Mouse (Mus musculus): ENCODE data around the gene Ikzf1.
A peak's percentile ranks its signal among the peaks of the same experiment; 100 is the strongest.

Ikzf1 gene

DNA sequence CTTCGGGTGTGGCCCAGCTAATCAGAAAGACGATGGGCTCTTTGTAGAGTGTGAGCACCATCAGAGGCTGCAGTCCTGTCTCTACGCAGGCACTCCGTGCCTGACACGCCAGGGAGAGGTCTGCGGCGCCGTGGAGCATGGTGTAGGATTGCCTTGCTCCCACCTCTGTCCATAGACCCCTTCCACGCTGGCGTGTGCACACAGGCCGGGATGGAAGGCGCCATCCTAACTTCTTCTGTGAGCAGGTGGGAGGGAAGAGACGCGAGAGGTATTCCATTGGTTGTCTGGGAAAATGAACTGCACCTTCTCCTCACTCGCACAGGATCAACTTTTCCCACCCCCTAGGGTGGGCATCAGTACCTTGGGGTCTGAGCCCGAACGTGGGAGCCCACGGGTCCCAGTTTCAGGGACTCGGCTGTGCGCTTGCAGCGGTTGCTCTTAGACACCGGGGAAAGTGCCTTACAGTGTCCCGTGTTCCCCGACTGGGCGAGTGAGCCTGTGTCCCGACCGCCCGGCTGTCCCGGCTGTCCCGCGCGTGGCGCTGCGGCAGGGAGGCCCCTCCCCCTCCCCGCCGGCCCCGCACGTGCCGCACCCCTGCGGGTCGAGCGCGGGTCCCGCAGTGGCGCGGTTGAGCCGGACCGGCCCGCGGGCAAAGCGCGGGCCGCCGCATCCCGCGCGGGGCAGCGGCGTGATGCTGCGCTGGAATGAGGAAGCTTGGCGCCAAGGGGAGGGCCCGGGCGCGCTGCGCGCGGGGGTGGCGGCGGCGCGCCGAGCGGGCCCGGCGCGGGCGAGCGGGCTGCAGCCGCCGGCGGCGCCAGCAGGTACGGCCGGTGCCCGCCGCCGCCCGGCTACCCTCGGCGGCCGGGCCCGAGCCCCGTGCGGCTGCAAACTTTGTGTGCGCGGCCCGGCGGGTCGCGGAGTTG is at the start of gene Ikzf1:
Gene Ikzf1 (plus strand): TSS at position 74 of the 923 bp plus-strand sequence.
- peak; percentile 91 for DNase-seq

- peak; percentile 56 for DNase-seq
These were observed 40.5 kb upstream of the Ikzf1 start for GRCm38 (mm10) chr11:11644303-11644702.

GRCm38 (mm10) chr11:11656388-11656787 is 28.4 kb upstream of the Ikzf1 start:
- no peak for DNase-seq

GRCm38 (mm10) chr11:11656995-11657530 is 27.7 kb upstream of the Ikzf1 start:
- no peak for DNase-seq

GRCm38 (mm10) chr11:11657634-11658033 is 27.2 kb upstream of the Ikzf1 start:
- DNase-seq = no peak

DNA sequence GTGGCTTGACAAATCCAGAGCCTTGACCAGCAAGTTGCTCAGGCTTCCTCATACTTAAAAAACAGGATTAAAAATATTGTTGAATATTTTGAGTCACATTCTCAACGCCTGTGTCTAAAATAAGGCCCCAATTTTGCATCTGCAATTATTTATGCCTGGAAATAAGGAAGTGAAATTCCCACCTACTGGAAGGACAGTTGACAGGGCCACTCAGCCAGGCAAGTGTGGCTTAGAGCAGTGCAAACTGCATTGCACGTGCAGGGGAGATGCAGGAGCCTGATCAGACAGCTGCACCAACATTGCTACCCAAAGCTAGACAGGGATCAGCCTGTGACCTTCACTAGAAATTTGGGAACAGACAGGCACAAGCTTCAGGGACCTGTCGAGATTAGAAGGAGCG is 26.0 kb upstream of the Ikzf1 start:
- no peak for DNase-seq

- DNase-seq = no peak
These were observed 24.2 kb upstream of the Ikzf1 start for GRCm38 (mm10) chr11:11660651-11661050.

DNA sequence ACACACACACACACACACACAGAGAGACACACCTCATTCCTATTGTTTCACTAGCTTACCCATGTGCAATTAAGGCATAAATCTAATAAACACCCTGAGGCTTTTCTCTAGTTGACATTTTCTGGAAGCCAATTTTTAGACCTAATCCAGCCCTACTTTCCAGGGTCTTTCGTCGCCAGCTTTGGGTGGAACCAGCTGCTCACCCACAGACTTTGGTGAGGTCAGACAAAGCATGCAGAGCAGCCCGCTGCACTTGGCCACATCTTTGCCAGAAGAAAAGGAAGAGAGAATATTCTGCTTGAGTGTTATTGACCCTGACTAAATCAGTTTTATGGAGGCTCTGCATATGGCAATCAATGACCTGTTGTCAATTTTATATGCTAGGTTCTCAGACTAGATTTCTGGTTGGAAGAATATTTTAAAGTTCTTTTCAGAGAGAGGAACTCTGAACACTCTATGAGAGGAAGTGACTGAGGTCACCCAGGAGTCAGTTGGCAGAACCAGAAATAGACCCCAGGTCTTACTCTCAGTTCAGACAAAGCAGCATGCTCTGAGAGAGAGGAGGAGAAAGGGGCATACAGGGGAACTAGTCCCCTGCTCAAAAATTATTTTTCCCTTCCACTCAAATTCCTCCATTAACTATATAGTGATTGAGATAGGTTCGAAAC is 17.4 kb upstream of the Ikzf1 start:
- DNase-seq = no peak

DNA sequence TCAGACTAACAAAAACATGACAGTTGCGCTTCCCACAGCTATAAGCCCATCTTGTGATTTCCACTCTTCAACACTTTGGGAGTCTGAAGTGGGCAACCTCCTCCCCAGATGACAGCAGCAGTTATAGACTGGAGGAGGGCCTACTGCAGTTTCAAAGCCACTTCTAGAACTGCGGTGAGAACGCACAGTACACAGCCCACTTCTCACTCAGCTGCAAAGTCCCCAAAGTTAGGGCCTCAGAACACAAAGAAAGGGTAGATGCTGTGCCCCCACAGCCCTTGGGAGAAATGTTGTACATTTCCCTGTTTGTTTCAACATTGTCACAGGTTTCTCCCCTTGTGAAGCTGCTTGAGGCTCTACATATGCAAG is 16.9 kb upstream of the Ikzf1 start:
- DNase-seq = no peak

DNA sequence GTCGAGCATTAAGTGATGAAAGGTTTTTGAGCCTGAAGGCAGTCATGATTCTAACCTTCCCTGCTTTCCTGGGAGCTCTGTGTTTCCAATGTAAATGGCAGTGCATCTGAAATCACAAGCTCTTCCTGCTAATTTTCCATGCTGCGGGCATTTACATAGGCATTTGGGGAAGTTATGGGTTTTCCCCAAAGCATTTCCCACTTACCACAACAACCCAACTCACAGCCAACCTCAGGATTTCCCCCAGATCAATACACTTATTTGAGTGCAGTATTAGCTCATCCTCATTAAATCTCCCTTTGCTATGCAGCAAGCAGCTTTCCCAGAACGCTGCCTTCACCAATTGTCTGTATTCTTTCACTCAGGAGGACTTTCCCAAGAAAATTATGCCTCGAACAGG is 11.8 kb upstream of the Ikzf1 start:
- no peak for DNase-seq

DNA sequence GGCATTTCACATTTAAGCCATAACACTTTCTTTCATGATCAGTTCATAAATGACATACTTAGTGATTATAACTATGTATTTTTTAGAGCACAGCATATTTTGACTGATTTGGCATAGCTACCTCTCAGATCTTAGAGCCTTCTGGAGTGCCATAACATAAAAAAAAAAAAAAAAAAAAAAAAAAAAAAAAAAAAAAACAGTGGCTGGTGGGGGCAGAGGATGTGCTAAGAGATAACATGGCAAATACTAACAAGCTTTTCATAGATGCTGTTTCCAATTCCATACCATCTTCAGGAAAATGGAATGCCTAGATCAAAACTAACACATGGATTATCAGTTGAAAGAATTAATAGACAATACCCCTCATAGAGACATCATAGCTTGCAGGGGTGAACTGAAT is 9.7 kb upstream of the Ikzf1 start:
- DNase-seq = no peak

DNA sequence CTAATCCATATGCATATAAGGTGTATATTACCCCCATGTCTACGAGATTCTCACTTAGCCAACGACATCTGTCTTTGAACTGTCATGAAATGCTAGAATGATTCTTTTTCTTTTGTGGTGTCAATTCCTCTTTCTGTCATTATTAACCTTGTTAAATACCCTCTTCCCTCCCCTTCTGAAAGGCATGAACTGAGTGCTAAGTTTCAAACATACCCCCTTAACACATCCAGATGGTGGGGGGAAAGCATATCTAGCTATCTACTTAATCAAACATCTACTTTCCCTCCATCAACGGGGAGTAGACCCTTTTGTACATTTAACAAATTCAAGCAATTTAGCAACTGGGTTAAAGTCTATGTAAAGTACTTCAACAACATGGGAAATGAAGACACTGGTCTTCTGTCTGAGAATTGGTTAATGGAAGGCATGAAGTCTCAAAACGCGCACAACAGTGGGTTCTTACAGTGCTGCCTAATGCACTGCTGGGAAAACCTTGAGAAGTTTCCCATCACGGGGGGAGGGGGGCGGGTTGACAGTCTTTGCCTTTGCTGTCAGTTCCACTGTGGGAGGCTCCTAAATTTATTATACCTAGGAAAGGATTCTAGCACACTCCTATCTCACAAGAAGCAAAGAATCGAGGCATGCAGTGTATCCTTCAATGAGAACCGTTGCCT is 8.6 kb upstream of the Ikzf1 start:
- DNase-seq = no peak

DNA sequence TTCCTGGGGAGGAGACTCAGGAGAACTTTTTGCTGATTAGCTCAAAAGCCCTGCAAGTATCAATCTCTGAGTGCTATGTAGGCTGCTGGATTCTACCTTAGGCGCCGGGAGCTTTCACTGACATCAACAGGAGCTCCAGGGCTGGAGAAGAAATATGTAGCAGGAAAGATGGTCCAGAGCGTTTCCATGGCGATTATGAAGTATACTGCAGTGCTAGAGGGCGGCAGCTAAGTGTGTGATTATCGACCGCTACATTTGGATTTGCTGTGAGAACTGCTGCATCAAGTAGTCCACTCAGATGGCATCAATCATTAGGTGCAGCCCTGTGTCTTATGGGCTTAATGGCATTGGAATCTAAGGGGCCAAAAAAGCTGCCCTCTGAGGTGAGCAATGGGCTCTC is 7.6 kb upstream of the Ikzf1 start:
- no peak for DNase-seq

GRCm38 (mm10) chr11:11678972-11679371 is 5.8 kb upstream of the Ikzf1 start:
- DNase-seq = no peak

GRCm38 (mm10) chr11:11684056-11684929 is 510 bp upstream of the Ikzf1 start:
- no peak for DNase-seq

- DNase-seq = peak; percentile 98
These were observed 1.1 kb downstream of the Ikzf1 start for GRCm38 (mm10) chr11:11685853-11686395.

- DNase-seq = no peak
These were observed 1.8 kb downstream of the Ikzf1 start for GRCm38 (mm10) chr11:11686569-11687051.

GRCm38 (mm10) chr11:11687551-11688185 is 2.9 kb downstream of the Ikzf1 start:
- DNase-seq = no peak

- DNase-seq = no peak
These were observed 4.0 kb downstream of the Ikzf1 start for GRCm38 (mm10) chr11:11688766-11689330.

DNA sequence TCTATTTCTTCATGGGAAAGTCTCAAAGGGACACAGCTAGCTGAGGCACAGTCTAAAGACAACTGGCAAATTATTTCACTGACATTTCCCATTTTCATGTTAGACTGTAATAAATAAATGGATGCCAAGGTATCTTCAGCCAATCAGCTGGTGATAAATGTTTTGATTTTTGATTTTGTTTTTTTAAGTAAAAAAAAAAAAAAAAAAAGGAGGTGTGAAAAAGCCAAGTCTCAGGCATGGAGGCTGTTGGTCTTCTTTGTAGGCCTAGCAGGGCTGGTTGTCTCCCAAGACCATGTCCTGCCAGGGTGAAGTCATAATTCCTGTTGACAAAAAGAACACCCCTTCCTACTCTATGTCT is 4.9 kb downstream of the Ikzf1 start:
- no peak for DNase-seq
